Mouse (Mus musculus): ENCODE measurements around the gene Rnps1.

GRCm38 (mm10) chr17:24446590-24446989 is 32.2 kb downstream of the Rnps1 start:
- TF ChIP-seq POLR2A (IDR thresholded peaks at IDR 0.05; ENCODE audit: low read depth, low read length) = no peak
- TF ChIP-seq CTCF (IDR thresholded peaks at IDR 0.05; ENCODE audit: extremely low read depth, insufficient read length, insufficient replicate concordance, low read depth, low read length) = no peak
